17 mouse cellular contexts compared by ENCODE assay signal in the genomic region with DNA sequence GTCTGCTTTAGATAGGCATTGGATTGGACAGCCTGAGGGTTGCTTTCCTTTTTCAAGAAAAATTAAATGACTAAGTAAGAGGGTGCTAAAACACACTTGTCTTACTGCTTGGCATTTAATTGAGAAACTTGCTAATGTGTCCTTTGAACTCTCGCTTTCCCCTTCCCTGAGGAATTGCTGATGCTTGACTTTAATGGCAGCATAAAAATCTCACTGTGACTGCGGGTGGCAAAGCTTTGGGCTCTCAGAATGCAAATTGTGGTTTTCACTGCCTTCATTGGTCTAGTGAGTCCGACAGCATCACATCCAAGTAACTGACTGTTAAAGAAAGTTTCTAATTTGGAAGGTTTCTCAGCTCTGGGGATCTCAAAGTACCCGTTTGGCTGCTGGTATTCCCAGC.
"Had no signal": no experiment of that assay in that cellular context is flagged by ENCODE, and none has a peak within 500 bp of the region (broad histone marks: within the 10 kb centered on the region; RNA-seq: fewer than 3 reads in every experiment).

No protein-coding gene starts in this region.

- H3K4me1 ChIP-seq: kidney, embryonic 15.5 days; liver, embryonic 13.5 days; stomach, embryonic 15.5 days had no signal

- H3K27me3 ChIP-seq: kidney, embryonic 15.5 days; liver, embryonic 13.5 days; stomach, embryonic 15.5 days had no signal

- H3K9ac ChIP-seq: kidney, embryonic 15.5 days; liver, embryonic 13.5 days; lung, embryonic 14.5 days; midbrain, embryonic 12.5 days; neural tube, embryonic 13.5 days; stomach, embryonic 15.5 days had no signal

- H3K36me3 ChIP-seq: kidney, embryonic 15.5 days; liver, embryonic 13.5 days; midbrain, embryonic 12.5 days; neural tube, embryonic 13.5 days; stomach, embryonic 15.5 days had no signal

- H3K4me2 ChIP-seq: kidney, embryonic 15.5 days; liver, embryonic 13.5 days; lung, embryonic 14.5 days; midbrain, embryonic 12.5 days; neural tube, embryonic 13.5 days; stomach, embryonic 15.5 days had no signal

- H3K4me3 ChIP-seq: kidney, embryonic 15.5 days; liver, embryonic 13.5 days; midbrain, embryonic 12.5 days; myocyte; neural tube, embryonic 13.5 days; stomach, embryonic 15.5 days had no signal

- H3K27ac ChIP-seq: kidney, embryonic 15.5 days; liver, embryonic 13.5 days; macrophage; midbrain, embryonic 12.5 days; neural tube, embryonic 13.5 days; stomach, embryonic 15.5 days had no signal

- H3K9me3 ChIP-seq: kidney, embryonic 15.5 days; liver, embryonic 13.5 days; midbrain, embryonic 12.5 days; neural tube, embryonic 13.5 days; stomach, embryonic 15.5 days had no signal

- DNase-seq: kidney, postnatal 25 days; left cerebral cortex, postnatal 4 days; liver, embryonic 13.5 days; lung, embryonic 14.5 days; retina, postnatal 1 day; right cerebral cortex, postnatal 25 days; spleen, adult 18-20 months; thymus, postnatal 25 days had no signal

- ATAC-seq: intestine, postnatal 0 days; lung, postnatal 0 days; midbrain, embryonic 16.5 days had no signal
